Mouse (Mus musculus) CH12.LX (cell line): ENCODE results near the gene Steap1. TPM values are rescaled to one million over a fixed set of nuclear protein-coding genes. Genes with fewer than 3 reads are reported as not detected.

Source experiments
- DNase-seq: peaks from one replicate; pipeline ENCODE4 v3.0.0-alpha.2; 2013; ENCODE audit errors: extremely low read depth
- H3K27ac ChIP-seq: 2 replicates; pipeline ENCODE4 v1.5.1; 2012; ENCODE audit warnings: low read depth, mild to moderate bottlenecking, control low read depth, moderate library complexity; ENCODE audit not compliant: insufficient read depth
- H3K27me3 ChIP-seq: replicated peaks from 2 replicates; pipeline ENCODE3; 2012; ENCODE audit warnings: inconsistent platforms
- H3K36me3 ChIP-seq, 2 experiments: replicated peaks in 1 of 2; 2 replicates each; pipeline versions ENCODE3 to v1.6.1; 2012; ENCODE audit warnings: inconsistent platforms in 1 of 2, low read length in 1 of 2, mild to moderate bottlenecking in 1 of 2, mixed read lengths in 1 of 2, moderate library complexity in 1 of 2; ENCODE audit not compliant: control insufficient read depth in 1 of 2, insufficient read depth in 1 of 2
- H3K4me1 ChIP-seq, 2 experiments: 2 replicates each; pipeline ENCODE4 v1.6.1; 2012; ENCODE audit warnings: inconsistent platforms in 1 of 2, moderate library complexity in 1 of 2; ENCODE audit not compliant: insufficient read depth in 2 of 2, control insufficient read depth in 1 of 2
- H3K4me2 ChIP-seq: 2 replicates; pipeline ENCODE4 v1.6.1; 2012; ENCODE audit warnings: low read depth, mild to moderate bottlenecking, control low read depth; ENCODE audit not compliant: poor library complexity, insufficient read depth, severe bottlenecking
- H3K4me3 ChIP-seq, 3 experiments: fragments of 150-350 bp in 1 of 3; sonication (generic) in 1 of 3; replicated peaks in 1 of 3; 2 replicates each; pipeline versions ENCODE3 to v1.5.1; 2011 to 2012; ENCODE audit warnings: low read depth in 2 of 3, low read length in 2 of 3, mild to moderate bottlenecking in 2 of 3, moderate library complexity in 2 of 3, control low read depth in 1 of 3, improper control_type of control experiment in 1 of 3, inconsistent platforms in 1 of 3, mixed read lengths in 1 of 3; ENCODE audit not compliant: poor library complexity in 1 of 3
- H3K79me2 ChIP-seq: replicated peaks from 2 replicates; pipeline ENCODE4 v1.6.1; 2012; ENCODE audit warnings: mild to moderate bottlenecking, moderate library complexity; ENCODE audit not compliant: control insufficient read depth, poor library complexity, insufficient read depth, severe bottlenecking; ENCODE audit errors: extremely low read depth
- H3K9ac ChIP-seq: 2 replicates; pipeline ENCODE4 v1.6.1; 2012; ENCODE audit warnings: low read depth, mild to moderate bottlenecking, control low read depth, moderate library complexity; ENCODE audit not compliant: insufficient read depth
- H3K9me3 ChIP-seq: replicated peaks from 2 replicates; pipeline ENCODE3; 2012; ENCODE audit warnings: low read length, inconsistent platforms, mixed read lengths
- CHD2 ChIP-seq: IDR thresholded peaks from 2 replicates; pipeline ENCODE4 v1.6.1; 2011; ENCODE audit warnings: low read length, improper control_type of control experiment
- CTCF ChIP-seq, 2 experiments: IDR thresholded peaks in 1 of 2; conservative IDR thresholded peaks in 1 of 2; 2 replicates each; pipeline ENCODE4 v1.5.1; 2011 to 2012; ENCODE audit warnings: low read depth in 2 of 2, low read length in 2 of 2, improper control_type of control experiment in 1 of 2, inconsistent platforms in 1 of 2, mild to moderate bottlenecking in 1 of 2, moderate library complexity in 1 of 2
- ELF1 ChIP-seq: IDR thresholded peaks from 2 replicates; pipeline ENCODE4 v1.6.1; 2014; ENCODE audit warnings: low read depth, mild to moderate bottlenecking, inconsistent platforms, low read length, improper control_type of control experiment
- EP300 ChIP-seq: IDR thresholded peaks from 2 replicates; pipeline ENCODE4 v1.6.1; 2011; ENCODE audit warnings: low read length, improper control_type of control experiment
- ETS1 ChIP-seq: conservative IDR thresholded peaks from 2 replicates; pipeline ENCODE4 v1.6.1; 2012; ENCODE audit warnings: low read depth, mild to moderate bottlenecking, inconsistent platforms, low read length, improper control_type of control experiment, moderate library complexity
- GABPA ChIP-seq: IDR thresholded peaks from 2 replicates; pipeline ENCODE4 v1.6.1; 2012; ENCODE audit warnings: low read depth, low read length, improper control_type of control experiment, inconsistent platforms; ENCODE audit not compliant: insufficient replicate concordance
- HCFC1 ChIP-seq: IDR thresholded peaks from 2 replicates; pipeline ENCODE4 v1.6.1; 2012; ENCODE audit warnings: low read depth, mild to moderate bottlenecking, inconsistent platforms, low read length, improper control_type of control experiment
- JUN ChIP-seq: IDR thresholded peaks from 2 replicates; pipeline ENCODE4 v1.6.1; 2011; ENCODE audit warnings: low read depth, mild to moderate bottlenecking, low read length, improper control_type of control experiment, moderate library complexity; ENCODE audit not compliant: insufficient read depth
- KAT2A ChIP-seq: IDR thresholded peaks from 2 replicates; pipeline ENCODE4 v1.6.1; 2012; ENCODE audit warnings: low read length, improper control_type of control experiment, inconsistent platforms; ENCODE audit not compliant: insufficient replicate concordance
- MAFK ChIP-seq: IDR thresholded peaks from 2 replicates; pipeline ENCODE4 v1.6.1; 2011; ENCODE audit warnings: low read length, improper control_type of control experiment; ENCODE audit not compliant: insufficient replicate concordance
- MEF2A ChIP-seq: IDR thresholded peaks from 2 replicates; pipeline ENCODE4 v1.6.1; 2014; ENCODE audit warnings: low read depth, mild to moderate bottlenecking, inconsistent platforms, low read length, improper control_type of control experiment, borderline replicate concordance
- MXI1 ChIP-seq: IDR thresholded peaks from 2 replicates; pipeline ENCODE4 v1.6.1; 2011; ENCODE audit warnings: mild to moderate bottlenecking, low read depth, low read length, improper control_type of control experiment
- MYC ChIP-seq: IDR thresholded peaks from 2 replicates; pipeline ENCODE4 v1.6.1; 2011; ENCODE audit warnings: low read depth, mild to moderate bottlenecking, improper control_type of control experiment, low read length
- NELFE ChIP-seq: IDR thresholded peaks from 2 replicates; pipeline ENCODE4 v1.6.1; 2011; ENCODE audit warnings: low read depth, low read length, improper control_type of control experiment
- NRF1 ChIP-seq: IDR thresholded peaks from 2 replicates; pipeline ENCODE4 v1.6.1; 2014; ENCODE audit warnings: low read depth, mild to moderate bottlenecking, inconsistent platforms, low read length, improper control_type of control experiment, moderate library complexity
- PAX5 ChIP-seq: IDR thresholded peaks from 2 replicates; pipeline ENCODE4 v1.6.1; 2012; ENCODE audit warnings: low read length, inconsistent platforms, mixed read lengths
- POLR2A ChIP-seq: IDR thresholded peaks from 2 replicates; pipeline ENCODE4 v1.6.1; 2011; ENCODE audit warnings: low read depth, mild to moderate bottlenecking, improper control_type of control experiment, low read length
- RAD21 ChIP-seq: IDR thresholded peaks from 2 replicates; pipeline ENCODE4 v1.6.1; 2011; ENCODE audit warnings: low read depth, mild to moderate bottlenecking, low read length, improper control_type of control experiment, moderate library complexity
- SMC3 ChIP-seq: IDR thresholded peaks from 2 replicates; pipeline ENCODE4 v1.6.1; 2011; ENCODE audit warnings: low read depth, low read length, improper control_type of control experiment
- TBP ChIP-seq: conservative IDR thresholded peaks from 2 replicates; pipeline ENCODE4 v1.6.1; 2011; ENCODE audit warnings: low read depth, low read length, improper control_type of control experiment
- TCF12 ChIP-seq: IDR thresholded peaks from 2 replicates; pipeline ENCODE4 v1.6.1; 2014; ENCODE audit warnings: low read depth, mild to moderate bottlenecking, inconsistent platforms, low read length, improper control_type of control experiment
- UBTF ChIP-seq: IDR thresholded peaks from 2 replicates; pipeline ENCODE4 v1.6.1; 2012; ENCODE audit warnings: low read depth, mild to moderate bottlenecking, inconsistent platforms, low read length, improper control_type of control experiment, moderate library complexity
- USF1 ChIP-seq: IDR thresholded peaks from 2 replicates; pipeline ENCODE4 v1.6.1; 2014; ENCODE audit warnings: low read depth, mild to moderate bottlenecking, inconsistent platforms, low read length, improper control_type of control experiment
- USF2 ChIP-seq: conservative IDR thresholded peaks from 2 replicates; pipeline ENCODE4 v1.6.1; 2011; ENCODE audit warnings: low read depth, low read length, improper control_type of control experiment
- ZC3H11A ChIP-seq: IDR thresholded peaks from 2 replicates; pipeline ENCODE4 v1.6.1; 2012; ENCODE audit warnings: low read depth, mild to moderate bottlenecking, inconsistent platforms, low read length, improper control_type of control experiment
- ZKSCAN1 ChIP-seq: IDR thresholded peaks from 2 replicates; pipeline ENCODE4 v1.6.1; 2012; ENCODE audit warnings: low read depth, inconsistent platforms, low read length, improper control_type of control experiment, borderline replicate concordance
- ZMIZ1 ChIP-seq: IDR thresholded peaks from 2 replicates; pipeline ENCODE4 v1.6.1; 2012; ENCODE audit warnings: low read depth, mild to moderate bottlenecking, inconsistent platforms, low read length, improper control_type of control experiment
- dilution Hi-C: fragments of 300-500 bp; cut with MboI; formaldehyde crosslinking; loops from 2 replicates; pipeline ENCODE4 v1.14.3; 2020; ENCODE audit warnings: low sequenced_read_pairs; ENCODE audit not compliant: extremely low pct_unique_long_range_greater_than_20kb, extremely low pct_ligation_motif_present
- in situ Hi-C: fragments of 300-500 bp; cut with MboI; formaldehyde crosslinking; loops from 3 replicates; pipeline ENCODE4 v1.14.3; 2019; ENCODE audit warnings: low sequenced_read_pairs, low pct_ligation_motif_present, low pct_unique_long_range_greater_than_20kb, mixed read lengths
- polyA plus RNA-seq: library from polyadenylated mRNA; unstranded; fragments of >175 nt; gene quantifications from 2 replicates; pipeline ENCODE4 v1.2.1, GENCODE M21; 2012; ENCODE audit warnings: low read depth; ENCODE audit not compliant: insufficient read length
- total RNA-seq, 2 experiments: library from RNA; depleted of rRNA; stranded (reverse); fragments of 300-350 nt in 1 of 2; fragments of >200 nt in 1 of 2; gene quantifications; 2 replicates each; pipeline ENCODE4 v1.2.3; 2012 to 2014

Steap1 gene
- total and polyA plus RNA-seq, 3 experiments: not detected

DNA sequence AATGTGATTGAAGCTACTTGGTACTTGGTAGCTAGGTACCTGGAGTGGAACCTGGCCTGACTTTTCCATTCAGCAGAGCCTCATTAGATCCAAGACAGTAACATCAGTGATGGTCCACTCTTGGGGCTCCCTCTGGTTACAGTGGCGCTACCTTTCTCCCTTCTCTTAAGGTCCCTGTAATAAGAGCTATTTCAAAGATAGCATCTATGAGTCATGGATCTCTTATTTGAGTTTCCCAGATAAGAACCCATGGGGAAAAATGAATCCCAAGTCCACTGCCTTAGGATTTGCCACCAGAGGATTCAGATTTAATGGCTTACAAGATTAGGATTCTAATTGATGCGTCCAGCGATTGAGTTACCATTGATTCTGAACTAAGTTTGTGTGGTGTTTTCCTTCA lies 16.9 kb downstream of the Steap1 start:
- TF ChIP-seq HCFC1 (no peak), ZC3H11A (no peak), POLR2A (no peak), RAD21 (no peak), MYC (no peak), JUN (no peak), NELFE (no peak), USF1 (no peak), ZKSCAN1 (no peak), CTCF (conservative IDR thresholded peaks at IDR 0.05 in 1 of 2, IDR thresholded peaks at IDR 0.05 in 1 of 2; ENCODE audit: low read depth in 2 of 2, low read length in 2 of 2) (no peak), KAT2A (no peak), CHD2 (no peak), ELF1 (no peak), MXI1 (no peak), SMC3 (no peak), NRF1 (no peak), TCF12 (no peak), TBP (no peak), MEF2A (no peak)
- TF ChIP-seq, all 38 proteins: peak for 0
- dilution Hi-C loops (no loop called here), in situ Hi-C loops (loop anchor here (10.0 to 25.0 kb wide), 2 partner anchors 227 to 770 kb away; no protein-coding TSS in a partner anchor)
- Histone ChIP-seq H3K9me3 (no peaks in the 10 kb centered on the region), H3K4me3 (no peak overlapping the region), H3K36me3 (no peaks in the 10 kb centered on the region), H3K9ac (no peak overlapping the region), H3K4me1 (no peaks in the 10 kb centered on the region), H3K27ac (no peak overlapping the region), H3K4me2 (no peak overlapping the region), H3K79me2 (no peaks in the 10 kb centered on the region), H3K27me3 (no peaks in the 10 kb centered on the region)
- DNase-seq: no peak

DNA sequence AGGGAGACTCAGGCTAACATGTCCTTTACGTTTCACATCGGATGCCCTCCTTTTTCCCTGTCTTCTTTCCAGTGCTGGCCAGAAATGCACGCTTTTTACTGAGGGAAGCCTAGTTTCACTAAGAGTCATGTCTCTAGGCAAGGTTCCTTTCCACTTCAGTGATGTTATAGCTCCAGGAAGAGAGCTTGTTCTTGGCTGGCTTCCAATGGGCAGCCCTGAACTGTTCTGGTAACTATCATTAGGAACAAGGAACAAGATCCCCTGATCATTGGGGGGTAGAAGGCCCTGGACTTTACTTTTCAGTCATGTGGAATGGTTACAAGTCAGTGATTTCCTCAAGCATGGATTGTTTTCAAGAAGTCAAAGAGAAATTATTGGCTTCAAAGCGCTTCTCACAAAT lies 19.2 kb downstream of the Steap1 start:
- H3K4me3 ChIP-seq: no peak overlapping the region
- in situ Hi-C loops: loop anchor here (10.0 to 25.0 kb wide), 2 partner anchors 225 to 768 kb away; no protein-coding TSS in a partner anchor
- H3K4me2 ChIP-seq: no peak overlapping the region
- TF ChIP-seq HCFC1 (no peak), GABPA (no peak), ETS1 (no peak), MAFK (no peak), PAX5 (no peak), JUN (no peak), EP300 (no peak), ZMIZ1 (no peak), UBTF (no peak), USF2 (no peak), TCF12 (no peak)
- TF ChIP-seq, all 38 proteins: peak for 0
- Histone ChIP-seq H3K27ac (no peak overlapping the region), H3K27me3 (no peaks in the 10 kb centered on the region), H3K9me3 (no peaks in the 10 kb centered on the region), H3K4me1 (no peaks in the 10 kb centered on the region), H3K9ac (no peak overlapping the region), H3K79me2 (no peaks in the 10 kb centered on the region), H3K36me3 (no peaks in the 10 kb centered on the region)
- dilution Hi-C loops: no loop called here
- no peak for DNase-seq
